Mouse (Mus musculus) lung, adult 2 months (tissue): ENCODE measurements around the gene Fam117b.

Experiments used
- CTCF ChIP-seq: fragments of 200-500 bp; IDR thresholded peaks from 2 replicates; pipeline ENCODE4 v1.5.1; 2011; ENCODE audit warnings: mild to moderate bottlenecking, low read length, control low read depth; ENCODE audit not compliant: insufficient read depth
- POLR2A ChIP-seq: fragments of 200-500 bp; IDR thresholded peaks from 2 replicates; pipeline ENCODE4 v1.6.1; 2011; ENCODE audit warnings: low read depth, mild to moderate bottlenecking, control low read depth, low read length, borderline replicate concordance; ENCODE audit errors: extremely low read depth

DNA sequence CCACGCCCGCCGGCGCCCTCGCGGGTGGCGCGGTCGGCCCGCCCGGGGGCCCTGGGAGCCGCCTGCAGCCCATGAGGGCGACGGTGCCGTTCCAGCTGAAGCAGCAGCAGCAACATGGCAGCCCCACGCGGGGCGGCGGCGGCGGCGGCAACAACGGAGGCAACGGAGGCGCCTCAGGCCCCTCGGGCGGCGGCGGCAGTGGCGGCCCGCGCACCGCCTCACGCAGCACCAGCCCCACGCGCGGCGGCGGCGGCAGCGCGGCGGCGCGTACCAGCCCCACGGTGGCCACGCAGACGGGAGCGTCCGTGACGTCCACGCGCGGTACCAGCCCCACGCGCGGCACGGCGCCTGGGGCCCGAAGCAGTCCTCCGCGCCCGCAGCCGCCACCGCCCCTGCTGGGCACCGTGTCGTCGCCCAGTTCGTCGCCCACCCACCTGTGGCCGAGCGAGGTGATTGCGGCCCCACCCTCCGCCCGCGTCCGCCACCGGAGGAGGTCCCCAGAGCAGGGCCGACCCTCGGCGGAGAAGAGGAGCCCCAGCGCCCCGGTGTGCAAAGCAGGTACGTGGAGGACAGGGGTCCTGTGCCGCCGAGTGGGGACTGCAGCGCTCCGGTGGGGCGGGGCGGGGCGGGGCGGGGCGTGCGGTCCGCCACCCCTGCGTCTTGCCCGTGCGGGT lies 526 bp downstream of the Fam117b start:
- TF ChIP-seq POLR2A (no peak), CTCF (no peak)
